Mouse (Mus musculus) lung, adult 18-20 months (tissue): ENCODE measurements at regions not wholly inside any gene's neighbourhood (a gene's known extent, or its start where the extent isn't known, plus 50 kb on each side); places are given as distances from the start of the nearest gene placed in this dataset.

Source experiments
- DNase-seq, 2 experiments: peaks; one replicate each; pipeline ENCODE4 v3.0.0; 2022; ENCODE audit warnings: mixed read lengths in 2 of 2

GRCm38 (mm10) chr15:94219907-94220306, 245.3 kb downstream of the Adamts20 start:
- DNase-seq = no peak

GRCm38 (mm10) chr15:94216703-94217102, 248.5 kb downstream of the Adamts20 start:
- no peak for DNase-seq

GRCm38 (mm10) chr15:94214440-94214839, 250.8 kb downstream of the Adamts20 start:
- DNase-seq = no peak

DNA sequence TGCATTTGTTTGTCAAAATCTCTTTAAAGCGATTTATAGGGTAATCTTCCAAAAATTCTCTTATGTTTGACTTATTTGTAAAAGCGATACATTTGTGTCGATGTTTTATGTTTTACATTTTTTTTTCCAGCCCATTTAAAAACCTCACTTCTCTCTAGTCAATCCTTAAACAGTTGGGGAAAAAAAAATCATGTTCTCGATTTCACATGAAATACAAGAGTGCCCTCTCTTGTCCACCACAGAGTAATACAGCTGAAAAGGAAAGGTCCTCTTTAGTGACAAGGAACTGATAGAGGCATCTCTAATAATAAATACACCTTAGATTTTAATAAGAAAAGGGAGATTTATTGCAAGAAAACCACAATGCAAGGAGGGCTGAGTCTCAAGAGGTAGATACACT, 251.8 kb downstream of the Adamts20 start:
- DNase-seq = no peak

- no peak for DNase-seq
These were observed 256.7 kb downstream of the Adamts20 start for GRCm38 (mm10) chr15:94208476-94208875.

GRCm38 (mm10) chr15:94206454-94206853, 258.8 kb downstream of the Adamts20 start:
- no peak for DNase-seq

DNA sequence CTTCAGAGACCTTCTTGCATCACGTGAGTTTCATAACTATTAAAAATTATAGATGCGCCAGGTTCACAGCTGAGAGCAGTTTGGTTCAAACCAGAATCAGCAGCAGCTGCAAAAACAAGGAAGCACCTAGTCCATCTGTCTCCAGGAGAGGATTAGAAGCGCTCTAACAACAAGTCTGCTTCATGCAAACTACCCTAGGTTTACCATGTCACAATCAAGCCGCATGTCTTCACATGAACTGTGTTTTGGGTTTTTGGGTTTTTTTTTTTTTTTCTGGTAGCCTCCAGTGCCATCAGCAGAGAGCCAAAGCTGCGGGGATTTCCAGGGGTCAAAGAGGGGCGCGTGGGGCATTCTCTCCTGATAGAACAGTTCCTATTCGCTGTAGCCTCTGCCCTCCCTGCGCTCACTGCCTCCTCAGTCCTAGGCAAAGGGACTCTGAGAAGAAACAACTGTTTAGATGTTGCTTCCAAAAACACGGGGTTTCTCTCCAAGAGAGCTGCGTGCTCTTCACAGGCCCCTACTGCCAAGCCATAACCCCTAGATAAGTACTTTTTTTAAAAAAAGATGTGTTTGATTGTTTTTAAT, 259.8 kb downstream of the Adamts20 start:
- DNase-seq = no peak

GRCm38 (mm10) chr15:94190081-94190488, 275.1 kb downstream of the Adamts20 start:
- no peak for DNase-seq

GRCm38 (mm10) chr15:94187588-94187987, 277.6 kb downstream of the Adamts20 start:
- no peak for DNase-seq

- no peak for DNase-seq
These were observed 281.4 kb downstream of the Adamts20 start for GRCm38 (mm10) chr15:94183663-94184375.

GRCm38 (mm10) chr15:94174083-94174482, 291.1 kb downstream of the Adamts20 start:
- no peak for DNase-seq

GRCm38 (mm10) chr15:94160806-94161205, 304.4 kb downstream of the Adamts20 start:
- no peak for DNase-seq

GRCm38 (mm10) chr15:94139534-94139958, 325.7 kb downstream of the Adamts20 start:
- peak; percentile 23 to 24 for DNase-seq

DNA sequence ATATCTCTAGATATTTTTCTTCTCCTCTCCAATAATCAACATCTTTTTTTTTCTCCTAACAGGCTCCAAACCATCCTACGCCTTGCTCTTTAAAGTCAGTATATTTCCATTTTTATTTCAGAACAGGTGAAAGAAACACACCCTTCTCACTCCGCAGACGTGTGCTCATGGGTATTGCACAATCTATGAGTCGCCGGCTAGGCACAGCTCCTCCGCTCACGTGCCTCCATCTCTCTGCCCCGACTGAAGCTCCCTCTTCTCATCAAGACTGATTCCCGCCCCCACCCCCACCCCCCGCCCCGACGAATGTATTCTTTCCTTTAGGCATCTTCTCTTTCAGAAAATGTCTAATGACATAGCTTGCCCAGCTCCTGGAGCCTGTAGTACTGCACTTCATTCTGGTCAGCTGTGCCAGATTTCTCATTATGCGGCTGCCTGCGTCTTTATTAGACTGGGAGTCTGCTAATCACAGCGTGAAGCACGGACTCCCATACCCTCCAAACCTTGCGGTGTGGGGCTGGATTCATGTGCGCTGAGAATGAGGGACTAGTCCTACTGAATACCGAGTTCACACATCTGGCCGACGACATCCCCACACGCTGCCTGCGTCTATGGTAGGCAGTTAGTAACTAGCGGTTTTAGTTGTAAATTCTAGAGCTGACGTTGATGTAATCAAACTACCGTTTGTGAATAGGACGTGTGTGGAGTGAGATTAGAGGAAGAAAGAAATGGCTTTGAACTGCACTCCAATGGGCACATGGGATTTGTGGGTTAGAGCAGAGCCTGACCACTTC, 327.9 kb downstream of the Adamts20 start:
- DNase-seq = no peak

- DNase-seq = peak in 1 of 2 experiments; percentile 5
These were observed 352.4 kb downstream of the Adamts20 start for GRCm38 (mm10) chr15:94112801-94113200.

GRCm38 (mm10) chr15:94107186-94107716, 358.0 kb downstream of the Adamts20 start:
- DNase-seq = peak; percentile 6 to 9

DNA sequence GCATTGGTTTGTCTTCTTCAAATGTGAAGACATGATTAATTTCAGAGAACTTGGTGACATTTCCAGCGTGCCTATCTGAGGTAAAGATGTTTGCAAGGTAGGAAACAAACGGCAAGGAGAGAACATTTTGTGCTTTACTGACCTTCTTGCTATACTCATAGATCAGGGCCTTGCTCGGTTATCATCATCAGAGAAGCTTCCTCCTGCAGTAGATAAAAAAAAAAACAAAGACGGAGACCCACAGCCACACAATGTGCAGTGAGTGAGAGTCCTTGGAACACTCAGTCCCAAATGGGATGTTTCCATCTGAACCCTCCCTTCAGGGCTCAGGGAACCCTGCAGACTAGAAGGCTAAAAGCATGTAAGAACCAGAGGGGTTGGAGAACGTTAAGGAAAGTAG, 374.6 kb downstream of the Adamts20 start:
- no peak for DNase-seq

- no peak for DNase-seq
These were observed 375.4 kb downstream of the Adamts20 start for GRCm38 (mm10) chr15:94089856-94090255.

DNA sequence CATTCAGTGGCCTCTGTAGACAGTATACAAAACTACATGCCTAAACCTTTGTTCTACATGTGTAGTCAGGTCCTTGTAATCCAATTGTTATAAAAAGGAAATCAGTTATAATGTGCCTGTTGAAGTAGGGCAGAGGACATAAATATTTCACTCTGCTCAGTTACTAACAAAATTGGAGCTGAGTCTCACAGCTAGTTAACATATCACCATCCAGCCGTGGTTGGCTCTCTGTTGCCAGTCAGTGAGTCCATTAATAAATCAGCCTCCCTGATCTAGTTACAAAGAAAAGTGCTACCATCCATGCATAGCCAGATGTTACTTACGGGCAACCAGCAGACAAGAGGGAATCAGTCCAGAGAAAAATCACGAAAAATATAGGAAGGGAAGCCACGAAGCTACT, 382.8 kb downstream of the Adamts20 start:
- DNase-seq = no peak

DNA sequence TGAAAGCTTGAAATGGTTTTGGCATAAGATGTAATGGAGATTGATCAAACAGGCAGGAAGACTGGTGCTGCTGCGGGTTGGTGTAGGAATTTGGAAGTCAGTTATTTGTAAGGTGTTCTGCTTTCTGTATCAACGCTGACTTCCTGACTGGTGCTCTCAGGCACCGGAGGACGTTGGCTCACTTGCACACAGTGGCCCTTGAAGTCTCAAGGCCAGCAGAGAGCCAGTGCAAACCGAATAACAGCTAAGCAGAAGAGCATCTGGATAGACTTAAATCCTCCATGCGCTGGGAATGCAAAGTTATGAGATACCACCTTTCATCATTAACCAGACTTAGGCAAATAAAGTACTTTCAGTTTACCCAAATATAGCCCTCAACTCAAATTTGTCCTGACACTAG, 388.2 kb downstream of the Adamts20 start:
- DNase-seq = no peak

GRCm38 (mm10) chr15:94074161-94074950, 390.9 kb downstream of the Adamts20 start:
- no peak for DNase-seq

DNA sequence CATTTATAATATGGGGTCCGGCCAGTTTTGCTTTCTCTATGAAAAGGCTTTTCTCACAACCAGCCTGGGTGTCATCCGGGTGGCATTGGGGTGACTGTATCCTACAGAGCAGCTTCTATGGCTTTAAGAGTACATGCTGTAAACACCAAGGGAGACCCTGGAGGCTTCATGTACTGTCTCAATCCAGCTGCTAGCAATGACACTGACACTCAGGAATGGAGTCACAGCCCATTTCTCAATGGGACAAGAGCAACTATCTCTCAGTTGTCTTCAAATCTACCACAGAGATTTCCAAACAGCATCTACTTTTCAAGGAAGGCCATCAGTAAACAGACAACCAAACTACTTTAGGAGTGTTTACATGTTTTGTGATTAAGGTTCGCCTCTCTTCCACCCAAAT, 397.5 kb downstream of the Adamts20 start:
- no peak for DNase-seq
